Mouse (Mus musculus) MEL (cell line): ENCODE measurements around the gene Serpina3j.

Source experiments
- CTCF ChIP-seq, 3 experiments: IDR thresholded peaks in 2 of 3; conservative IDR thresholded peaks in 1 of 3; 2 replicates each; pipeline ENCODE4 v1.5.1; 2011 to 2012; ENCODE audit warnings: low read length in 3 of 3, low read depth in 2 of 3, mild to moderate bottlenecking in 2 of 3, improper control_type of control experiment in 1 of 3, inconsistent platforms in 1 of 3, mixed read lengths in 1 of 3, moderate library complexity in 1 of 3; ENCODE audit not compliant: control insufficient read depth in 1 of 3, insufficient read depth in 1 of 3, poor library complexity in 1 of 3, severe bottlenecking in 1 of 3
- ETS1 ChIP-seq: IDR thresholded peaks from 2 replicates; pipeline ENCODE4 v1.6.1; 2012; ENCODE audit warnings: low read depth, mild to moderate bottlenecking, inconsistent platforms, low read length, improper control_type of control experiment, moderate library complexity
- HCFC1 ChIP-seq: IDR thresholded peaks from 2 replicates; pipeline ENCODE4 v1.6.1; 2012; ENCODE audit warnings: low read depth, mild to moderate bottlenecking, inconsistent platforms, low read length, improper control_type of control experiment, moderate library complexity
- KAT2A ChIP-seq: conservative IDR thresholded peaks from 2 replicates; pipeline ENCODE4 v1.6.1; 2012; ENCODE audit warnings: low read depth, low read length, improper control_type of control experiment, inconsistent platforms
- MAZ ChIP-seq: IDR thresholded peaks from 2 replicates; pipeline ENCODE4 v1.6.1; 2012; ENCODE audit warnings: low read depth, mild to moderate bottlenecking, inconsistent platforms, low read length, improper control_type of control experiment
- POLR2AphosphoS5 ChIP-seq: IDR thresholded peaks from 2 replicates; pipeline ENCODE4 v1.6.1; 2012; ENCODE audit warnings: low read depth, borderline replicate concordance, mild to moderate bottlenecking, inconsistent platforms, low read length, moderate library complexity, mixed read lengths
- USF2 ChIP-seq, 2 experiments: IDR thresholded peaks; 2 replicates each; pipeline ENCODE4 v1.6.1; 2011 to 2012; ENCODE audit warnings: improper control_type of control experiment in 2 of 2, low read length in 2 of 2, borderline replicate concordance in 1 of 2, inconsistent platforms in 1 of 2, low read depth in 1 of 2, mild to moderate bottlenecking in 1 of 2; ENCODE audit not compliant: insufficient read depth in 1 of 2
- ZC3H11A ChIP-seq: IDR thresholded peaks from 2 replicates; pipeline ENCODE4 v1.6.1; 2012; ENCODE audit warnings: low read depth, mild to moderate bottlenecking, inconsistent platforms, low read length, improper control_type of control experiment

DNA sequence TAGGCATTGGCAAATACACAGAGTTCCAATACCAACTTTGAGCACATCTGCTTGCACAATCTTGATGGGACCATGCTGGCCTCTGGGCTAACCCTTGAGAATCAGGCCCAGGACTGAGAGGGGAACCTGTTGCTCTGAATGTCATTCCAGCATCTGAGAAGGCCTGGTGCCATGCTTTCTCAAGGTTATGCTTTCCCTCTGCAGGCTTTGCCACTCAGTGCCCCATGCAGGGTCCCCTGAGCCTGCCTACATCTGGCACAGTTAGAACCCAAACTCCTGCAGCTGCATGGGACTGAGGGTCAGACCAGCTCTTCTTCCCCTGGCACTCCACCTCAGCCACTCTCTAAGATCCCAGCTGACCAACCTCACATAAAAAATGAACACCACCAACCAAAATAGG is 31.4 kb downstream of the Serpina3j start:
- TF ChIP-seq CTCF (IDR thresholded peaks at IDR 0.05 in 2 of 3, conservative IDR thresholded peaks at IDR 0.05 in 1 of 3; ENCODE audit: control insufficient read depth in 1 of 3, insufficient read depth in 1 of 3, low read depth in 2 of 3, low read length in 3 of 3, poor library complexity in 1 of 3, severe bottlenecking in 1 of 3): no peak
- no peak for TF ChIP-seq KAT2A
- TF ChIP-seq ETS1: no peak
- TF ChIP-seq ZC3H11A: no peak
- TF ChIP-seq POLR2AphosphoS5: no peak
- TF ChIP-seq USF2 (IDR thresholded peaks at IDR 0.05; ENCODE audit: borderline replicate concordance in 1 of 2, insufficient read depth in 1 of 2, low read depth in 1 of 2, low read length in 2 of 2): no peak
- no peak for TF ChIP-seq MAZ
- no peak for TF ChIP-seq HCFC1
